Mouse (Mus musculus) spleen, adult 12 weeks (tissue): Measurements from ENCODE around the gene Fignl2.

Source experiments
- DNase-seq: peaks from one replicate; pipeline ENCODE4 v3.0.0; 2022; ENCODE audit warnings: low spot score

Gene Fignl2

GRCm38 (mm10) chr15:101092829-101093648 lies 14.7 kb upstream of the Fignl2 start:
- DNase-seq, result no peak

- no peak for DNase-seq
Observed at GRCm38 (mm10) chr15:101092121-101092828, 13.9 kb upstream of the Fignl2 start.

DNA sequence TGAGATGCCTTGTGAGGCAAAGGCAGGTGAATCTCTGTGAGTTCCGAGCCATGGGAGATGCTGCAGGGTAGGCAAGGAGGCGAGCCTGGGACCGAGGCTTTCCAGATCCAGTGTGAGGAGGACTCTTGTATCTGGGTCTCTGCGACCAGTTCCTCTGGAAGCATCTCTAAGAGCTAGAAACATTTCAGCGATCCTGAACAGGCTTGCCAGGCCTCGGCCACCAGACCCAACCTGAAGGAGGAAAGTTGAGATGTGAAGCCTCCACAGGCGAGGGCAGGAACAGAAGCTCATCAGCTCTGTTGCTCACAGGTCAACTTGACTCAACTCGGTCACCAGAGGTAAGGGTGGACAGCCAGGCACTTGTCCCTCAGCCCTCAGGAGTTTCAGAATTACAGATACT lies 13.2 kb upstream of the Fignl2 start:
- DNase-seq, result no peak

- no peak for DNase-seq
Observed at GRCm38 (mm10) chr15:101088291-101088690, 9.9 kb upstream of the Fignl2 start.

DNA sequence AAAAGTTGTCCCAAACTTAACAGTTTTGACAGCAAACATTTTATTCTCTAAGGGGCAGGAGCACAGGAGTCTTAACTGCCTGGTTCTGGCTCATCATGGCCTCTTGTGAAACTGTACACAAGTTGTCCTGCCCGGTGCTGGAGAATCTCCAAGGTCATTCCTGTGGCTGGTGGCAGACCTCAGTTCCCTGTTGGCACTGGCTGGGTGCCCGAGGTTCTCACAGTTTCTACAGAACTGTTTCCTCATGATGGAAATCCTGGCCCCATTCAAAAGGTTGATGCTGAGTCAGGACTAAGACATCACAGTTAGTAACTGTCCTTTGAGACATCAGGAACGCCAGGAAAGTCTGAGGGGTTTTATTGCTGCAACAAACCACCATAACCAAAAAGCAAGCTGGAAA lies 8.6 kb upstream of the Fignl2 start:
- no peak for DNase-seq

DNA sequence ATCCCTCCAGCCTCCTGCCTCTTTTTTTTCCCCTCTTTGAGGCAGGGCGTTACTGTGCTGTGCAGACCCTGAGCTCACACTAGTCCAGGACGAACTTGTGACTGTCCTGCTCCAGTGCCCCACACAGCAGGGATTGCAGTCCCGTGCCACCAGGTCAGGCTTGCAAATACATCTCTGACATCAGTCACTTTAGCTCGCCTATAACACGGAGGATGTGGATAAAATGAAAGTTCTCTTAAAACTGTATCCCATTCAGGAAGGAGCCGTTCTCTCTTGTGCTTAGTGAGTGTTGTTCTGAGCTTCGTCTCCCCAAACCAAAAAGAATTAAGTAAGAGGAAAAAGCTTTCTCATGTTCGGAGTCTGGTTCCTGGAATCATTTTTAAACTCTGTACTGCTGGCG lies 8.1 kb upstream of the Fignl2 start:
- no peak for DNase-seq

- DNase-seq, result no peak
Observed at GRCm38 (mm10) chr15:101084499-101084898, 6.1 kb upstream of the Fignl2 start.

DNA sequence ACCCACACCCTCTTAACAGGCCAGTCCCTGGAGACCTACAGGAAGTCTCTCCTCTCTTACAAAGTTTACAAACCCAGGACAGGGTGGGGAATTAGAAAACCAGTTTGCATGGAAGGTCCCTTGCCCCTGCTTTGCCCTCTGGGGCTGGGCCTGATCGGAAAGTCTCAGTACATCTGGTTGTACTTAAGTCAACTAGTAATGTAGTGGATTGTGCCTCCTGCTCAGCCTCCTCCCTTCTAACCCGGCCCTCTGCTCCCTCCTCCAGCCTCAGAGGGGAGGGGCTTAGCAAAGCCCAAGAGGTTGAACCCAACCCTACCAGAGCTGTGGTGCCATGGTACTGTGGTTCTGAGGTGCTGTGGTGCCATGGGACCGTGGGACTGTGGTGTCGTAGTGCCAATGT lies 3.9 kb upstream of the Fignl2 start:
- DNase-seq, result no peak

DNA sequence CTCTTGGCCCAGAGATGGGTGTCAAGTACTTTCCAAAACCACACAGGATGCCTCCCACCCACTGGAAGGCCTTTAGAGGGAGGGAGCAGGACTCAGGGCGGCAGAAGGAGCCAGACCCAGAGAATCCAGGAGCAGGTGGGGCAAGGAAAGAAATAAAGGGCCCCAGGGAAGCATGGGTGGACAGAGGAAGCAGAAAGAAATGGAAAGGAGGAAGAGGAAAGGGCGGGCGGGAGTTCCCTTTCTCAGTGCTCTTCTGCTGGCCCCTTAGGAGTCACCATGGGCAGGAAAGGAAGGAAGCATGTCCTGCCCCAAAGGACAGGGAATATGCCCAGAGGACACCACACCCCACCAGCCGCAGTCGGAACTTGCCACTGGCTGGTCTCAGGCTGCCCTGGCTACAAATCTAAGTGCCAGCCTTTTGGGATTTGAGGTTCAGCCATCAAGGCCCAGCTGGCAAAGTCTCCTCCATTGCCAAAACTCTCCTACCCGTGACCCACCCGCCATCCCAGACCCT lies 2.7 kb upstream of the Fignl2 start:
- no peak for DNase-seq

- no peak for DNase-seq
Observed at GRCm38 (mm10) chr15:101080031-101080520, 1.7 kb upstream of the Fignl2 start.

DNA sequence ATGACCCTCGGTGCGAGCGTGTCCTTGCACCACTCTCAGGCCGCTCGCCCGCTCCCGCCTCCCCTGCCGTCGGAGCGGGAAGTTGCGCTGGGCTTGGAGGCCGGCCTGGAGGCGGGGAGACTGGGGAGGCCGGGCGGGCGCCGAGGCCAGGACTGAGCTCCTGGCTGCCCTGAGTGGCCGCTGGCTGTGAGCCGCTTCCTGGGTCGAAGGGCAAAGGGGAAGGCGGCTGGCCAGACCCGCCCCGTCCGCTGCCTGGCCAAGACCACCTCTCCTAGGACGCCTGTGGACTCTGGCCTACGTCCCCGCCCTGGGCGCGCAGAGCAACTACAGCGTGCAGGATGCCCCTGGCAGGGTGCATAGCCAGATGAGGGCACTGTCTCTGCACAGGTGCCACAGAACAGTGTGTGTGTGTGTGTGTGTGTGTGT lies 377 bp upstream of the Fignl2 start:
- DNase-seq, result no peak

DNA sequence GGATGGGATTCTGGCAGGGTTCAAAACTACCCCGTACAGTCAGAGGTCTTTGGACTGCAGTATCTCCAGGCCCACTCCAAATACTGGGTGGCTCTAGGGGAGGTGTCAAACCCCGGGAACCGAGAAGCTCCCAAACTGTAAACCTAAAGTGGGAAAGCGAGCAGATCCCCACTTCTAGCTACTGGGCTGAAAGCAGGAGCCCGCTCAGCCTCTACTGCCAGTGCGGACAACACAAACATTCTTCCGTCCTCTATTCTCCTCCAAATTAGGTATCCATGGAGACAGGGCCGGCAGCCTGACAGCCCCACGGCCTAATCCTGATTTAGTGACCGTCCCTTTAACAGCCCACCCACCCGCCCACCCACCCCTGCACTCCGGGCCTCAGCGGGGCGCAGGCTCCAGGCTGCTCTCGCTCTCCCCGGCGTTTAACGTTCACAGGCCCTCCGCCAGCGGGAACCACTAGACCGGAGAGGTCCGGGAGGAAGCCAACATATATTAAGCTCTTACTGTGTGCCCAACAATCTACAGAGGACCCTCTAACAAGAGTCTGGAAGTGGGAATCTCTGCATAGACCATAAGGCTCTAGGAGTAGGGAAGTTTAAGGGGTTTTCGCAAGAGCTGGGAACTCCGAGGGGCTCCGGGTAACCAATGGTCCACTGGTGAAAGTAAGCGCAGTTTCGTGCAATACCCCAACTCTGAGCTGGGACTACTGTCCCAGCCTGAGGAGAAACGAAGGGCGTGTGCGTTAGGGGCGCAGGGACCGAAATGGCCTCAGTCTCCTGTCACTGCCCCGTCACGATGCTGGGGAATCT lies 1.2 kb downstream of the Fignl2 start:
- no peak for DNase-seq

GRCm38 (mm10) chr15:101076071-101077000 lies 2.0 kb downstream of the Fignl2 start:
- DNase-seq, result no peak

DNA sequence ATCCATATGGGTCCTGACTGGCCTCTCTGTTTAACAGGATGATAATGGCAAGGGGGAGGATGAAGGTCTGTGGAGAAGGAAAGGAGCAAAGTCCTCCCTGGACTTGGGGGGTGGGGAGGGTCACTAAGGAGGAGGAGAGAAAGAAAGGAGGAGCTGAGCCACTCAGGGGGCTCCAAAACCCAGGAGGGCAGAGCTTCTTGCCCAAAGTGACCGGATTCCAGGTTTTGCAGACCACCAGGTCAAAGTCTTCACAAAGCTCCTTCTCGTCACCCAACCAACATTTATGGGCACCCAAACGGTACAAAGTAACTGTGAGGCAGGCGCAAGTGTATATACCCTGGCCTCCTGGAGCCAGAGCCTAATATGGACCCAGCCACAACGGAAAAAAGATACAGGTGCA lies 2.7 kb downstream of the Fignl2 start:
- no peak for DNase-seq

- no peak for DNase-seq
Observed at GRCm38 (mm10) chr15:101075150-101075549, 3.2 kb downstream of the Fignl2 start.

DNA sequence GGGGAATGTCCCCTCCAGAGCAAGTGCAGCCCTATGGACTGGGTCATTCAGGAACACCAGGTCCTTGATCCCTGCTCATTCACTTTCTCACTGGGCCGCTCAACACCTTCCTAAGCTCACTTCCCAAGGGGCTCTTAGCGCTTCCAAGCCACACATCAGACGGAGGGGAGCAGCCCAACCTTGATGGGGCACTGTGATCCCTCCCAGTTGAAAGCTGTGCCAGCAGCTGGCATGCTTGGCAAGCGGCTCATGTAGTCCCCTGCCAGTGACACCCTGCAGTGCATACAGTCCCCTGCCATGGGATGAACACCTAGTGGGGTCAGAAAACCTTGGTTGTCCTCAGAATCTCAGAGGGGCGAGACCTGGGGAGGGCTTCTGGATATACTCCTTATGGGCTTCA lies 4.3 kb downstream of the Fignl2 start:
- DNase-seq, result no peak

DNA sequence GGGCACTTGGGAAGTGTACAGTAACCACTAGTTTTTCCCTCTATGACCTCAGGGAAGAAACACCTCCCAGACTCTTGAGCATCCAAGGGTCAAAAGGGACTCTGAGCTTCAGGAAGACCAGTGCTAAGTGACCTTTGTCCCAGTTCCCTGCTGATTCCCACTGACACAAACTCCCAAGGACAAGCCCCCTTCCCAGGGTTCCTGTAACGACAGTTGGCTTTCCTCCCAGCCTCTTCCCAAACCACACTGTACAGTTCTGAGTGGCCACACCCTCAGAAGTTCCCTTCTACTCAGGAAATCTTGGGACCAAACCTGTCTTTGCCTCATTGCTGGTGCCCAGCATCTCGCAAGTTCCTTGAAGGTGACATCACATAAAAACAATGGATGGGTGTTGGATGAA lies 5.6 kb downstream of the Fignl2 start:
- DNase-seq, result no peak

GRCm38 (mm10) chr15:101070762-101071161 lies 7.6 kb downstream of the Fignl2 start:
- no peak for DNase-seq

GRCm38 (mm10) chr15:101069641-101070190 lies 8.7 kb downstream of the Fignl2 start:
- DNase-seq, result no peak

- no peak for DNase-seq
Observed at GRCm38 (mm10) chr15:101068671-101069070, 9.7 kb downstream of the Fignl2 start.

DNA sequence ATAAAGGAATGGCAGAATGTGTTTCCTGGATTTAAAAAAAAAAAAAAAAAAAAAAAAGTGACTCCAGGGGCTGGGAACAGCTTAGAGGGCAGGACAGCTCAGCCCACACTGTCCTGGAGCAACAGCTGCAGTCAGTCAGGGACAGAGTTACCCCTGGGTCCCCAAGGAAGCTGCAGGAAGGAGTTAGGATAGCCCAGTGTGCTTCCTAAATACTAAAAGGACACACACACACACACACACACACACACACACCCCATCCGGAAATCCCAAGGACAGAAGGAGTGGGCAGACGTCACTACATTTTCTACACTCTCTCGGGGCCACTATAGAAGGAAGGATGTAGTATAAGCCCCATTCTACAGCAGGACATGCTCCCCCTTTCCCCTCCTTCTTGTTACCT lies 10.3 kb downstream of the Fignl2 start:
- DNase-seq, result no peak
